Mouse (Mus musculus): Measurements from ENCODE around the gene Gm45618. TPM values are rescaled to one million over a fixed set of nuclear protein-coding genes. Genes with fewer than 3 reads are reported as not detected.

Gene Gm45618
- polyA plus RNA-seq, 1 experiment = not detected

DNA sequence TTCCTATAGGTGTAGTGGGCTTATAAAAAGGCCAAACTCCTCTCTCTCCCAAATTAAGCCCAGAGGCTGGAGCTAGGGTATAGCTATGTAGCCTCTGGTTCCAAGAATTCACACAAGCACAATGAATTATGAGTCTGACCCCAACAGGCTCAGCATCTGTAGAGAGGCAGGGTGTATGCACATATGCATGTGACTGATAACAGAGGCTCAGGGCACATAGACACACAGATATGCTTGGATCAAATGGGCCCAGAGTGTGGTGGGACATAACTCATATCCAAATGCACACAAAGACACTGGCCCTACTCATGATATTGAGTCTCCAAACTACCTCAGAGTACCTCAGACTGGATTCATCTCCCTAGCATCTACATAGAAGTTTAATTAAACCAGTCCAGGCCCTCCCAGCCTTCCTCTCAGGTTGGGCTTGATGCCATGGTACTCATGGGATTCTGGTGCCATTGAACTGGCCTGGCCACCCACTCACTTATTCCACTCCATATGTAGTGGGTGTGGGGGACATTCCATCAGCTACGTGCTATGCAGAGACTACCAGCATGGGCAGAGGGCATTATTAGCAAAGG is 33.4 kb downstream of the Gm45618 start:
- Histone ChIP-seq H3K4me1 (ENCODE audit: control insufficient read depth, insufficient read depth, insufficient read length) (no peaks in the 10 kb centered on the region), H3K36me3 (ENCODE audit: control insufficient read depth, insufficient read depth, low read length) (no peaks in the 10 kb centered on the region), H3K27ac (ENCODE audit: insufficient read depth, low read length) (peak overlapping the region; percentile 2; the same call in 1 of the 2 replicates), H3K4me3 (ENCODE audit: extremely low read depth, insufficient read depth, insufficient read length) (no peak overlapping the region), H3K27me3 (ENCODE audit: control insufficient read depth, insufficient read depth, low read length) (0 out of 2 replicates have a peak, but pooled peaks cover 3% of the 10 kb centered on the region)
- TF ChIP-seq CTCF (IDR thresholded peaks at IDR 0.05; ENCODE audit: extremely low read depth, insufficient read depth, insufficient read length, insufficient replicate concordance) (no peak), POLR2A (IDR thresholded peaks at IDR 0.05; ENCODE audit: low read depth, low read length) (no peak)
- DNase-seq (ENCODE audit: low read depth in 1 of 2, low spot score in 2 of 2) = no peak
- WGBS = 87% methylated on average over 1 of the region's 1 CpGs

DNA sequence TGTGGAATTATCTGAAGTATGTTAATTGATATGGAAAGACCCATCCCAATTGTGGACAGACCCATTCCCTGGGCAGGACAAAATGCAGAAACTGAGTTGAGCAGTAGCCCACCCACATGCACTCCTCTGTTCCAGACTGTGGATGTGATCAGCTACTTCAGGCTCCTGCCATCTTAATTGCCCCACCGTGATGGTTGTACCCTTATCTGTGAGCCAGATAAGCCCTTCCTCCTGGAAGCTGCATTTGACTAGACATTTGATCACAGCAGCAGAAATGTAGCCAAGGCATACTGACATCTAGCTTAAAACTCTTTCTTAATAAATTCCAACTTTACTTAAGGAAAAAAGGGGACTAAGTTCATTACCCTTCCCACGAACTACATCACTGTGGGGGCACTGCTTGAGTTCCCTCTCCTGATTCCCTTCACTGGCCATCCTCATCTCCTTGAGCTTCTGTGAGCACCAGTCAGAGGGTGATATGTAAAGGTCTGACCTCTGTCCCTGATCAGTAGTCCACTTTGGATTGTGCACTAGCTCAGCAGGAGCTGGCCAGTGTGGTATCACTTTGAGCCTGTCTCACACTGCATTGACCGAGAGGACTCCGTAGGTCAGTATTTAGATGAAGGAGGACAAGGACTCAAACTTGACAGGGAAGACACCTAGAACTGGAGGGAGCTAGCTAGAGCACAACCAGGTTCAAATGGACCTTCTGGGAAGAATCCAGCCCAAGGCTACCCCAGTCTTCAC is 34.2 kb downstream of the Gm45618 start:
- Histone ChIP-seq H3K4me1 (ENCODE audit: control insufficient read depth, insufficient read depth, insufficient read length) (no peaks in the 10 kb centered on the region), H3K4me3 (ENCODE audit: extremely low read depth, insufficient read depth, insufficient read length) (no peak overlapping the region), H3K36me3 (ENCODE audit: control insufficient read depth, insufficient read depth, low read length) (no peaks in the 10 kb centered on the region), H3K27me3 (ENCODE audit: control insufficient read depth, insufficient read depth, low read length) (0 out of 2 replicates have a peak, but pooled peaks cover 3% of the 10 kb centered on the region), H3K27ac (ENCODE audit: insufficient read depth, low read length) (no peak overlapping the region; the same call in 1 of the 2 replicates)
- no peak for DNase-seq (ENCODE audit: low read depth in 1 of 2, low spot score in 2 of 2)
- 83% methylated on average over 4 of the region's 4 CpGs for WGBS
- TF ChIP-seq CTCF (IDR thresholded peaks at IDR 0.05; ENCODE audit: extremely low read depth, insufficient read depth, insufficient read length, insufficient replicate concordance) (no peak), POLR2A (IDR thresholded peaks at IDR 0.05; ENCODE audit: low read depth, low read length) (no peak)

DNA sequence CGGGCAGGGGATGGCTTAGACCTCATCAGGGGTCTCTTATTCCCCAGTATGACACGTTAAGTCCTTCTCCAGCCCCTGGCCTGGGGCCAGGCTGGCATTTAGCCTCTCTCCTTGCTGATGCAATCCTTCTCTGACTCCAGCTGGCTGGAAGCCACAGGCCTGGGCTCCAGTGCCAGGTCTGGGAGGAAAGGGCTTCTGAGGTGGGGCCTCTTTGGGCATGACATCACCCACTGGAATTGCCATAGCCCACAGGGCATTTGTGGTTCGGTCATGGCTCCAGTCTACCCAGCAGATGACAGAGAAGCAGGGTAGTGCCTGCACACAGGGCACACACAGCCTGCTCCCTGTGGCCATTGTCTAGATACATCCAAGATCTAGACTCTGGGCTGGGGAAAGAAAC is 35.7 kb downstream of the Gm45618 start:
- TF ChIP-seq POLR2A (IDR thresholded peaks at IDR 0.05; ENCODE audit: low read depth, low read length) = no peak
- TF ChIP-seq CTCF (IDR thresholded peaks at IDR 0.05; ENCODE audit: extremely low read depth, insufficient read depth, insufficient read length, insufficient replicate concordance) = no peak
- H3K4me3 ChIP-seq (ENCODE audit: extremely low read depth, insufficient read depth, insufficient read length) = no peak overlapping the region
- peaks cover 4% of the 10 kb centered on the region; the same call in 1 of the 2 replicates for H3K27me3 ChIP-seq (ENCODE audit: control insufficient read depth, insufficient read depth, low read length)
- no peak overlapping the region for H3K27ac ChIP-seq (ENCODE audit: insufficient read depth, low read length)
- 74% methylated on average over 3 of the region's 3 CpGs for WGBS
- H3K36me3 ChIP-seq (ENCODE audit: control insufficient read depth, insufficient read depth, low read length) = no peaks in the 10 kb centered on the region
- no peaks in the 10 kb centered on the region for H3K4me1 ChIP-seq (ENCODE audit: control insufficient read depth, insufficient read depth, insufficient read length)
- no peak for DNase-seq (ENCODE audit: low read depth in 1 of 2, low spot score in 2 of 2)

DNA sequence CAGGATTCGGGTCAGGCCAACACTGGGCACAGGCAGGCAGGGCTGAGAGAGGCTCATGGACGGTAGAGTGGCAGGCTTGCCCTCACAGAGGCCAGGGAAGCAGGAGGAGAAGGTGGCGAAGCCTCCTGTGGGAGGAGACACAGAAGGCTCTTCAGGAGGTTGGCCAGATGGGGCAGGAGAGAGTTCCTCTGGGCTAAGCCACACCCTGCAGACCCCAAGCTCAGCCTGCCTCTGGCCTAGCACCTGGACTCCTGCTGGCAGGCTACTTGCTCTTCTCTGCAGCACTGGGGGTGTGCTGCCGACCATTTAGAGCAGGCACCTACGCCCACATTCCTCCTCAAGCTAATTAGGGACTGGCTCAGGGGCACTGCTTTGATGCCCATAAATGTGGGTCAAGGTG is 36.1 kb downstream of the Gm45618 start:
- Histone ChIP-seq H3K4me1 (ENCODE audit: control insufficient read depth, insufficient read depth, insufficient read length) (no peaks in the 10 kb centered on the region), H3K4me3 (ENCODE audit: extremely low read depth, insufficient read depth, insufficient read length) (no peak overlapping the region), H3K27ac (ENCODE audit: insufficient read depth, low read length) (no peak overlapping the region), H3K27me3 (ENCODE audit: control insufficient read depth, insufficient read depth, low read length) (peaks cover 4% of the 10 kb centered on the region; the same call in 1 of the 2 replicates), H3K36me3 (ENCODE audit: control insufficient read depth, insufficient read depth, low read length) (no peaks in the 10 kb centered on the region)
- DNase-seq (ENCODE audit: low read depth in 1 of 2, low spot score in 2 of 2) = no peak
- WGBS = 54% methylated on average over 5 of the region's 5 CpGs
- TF ChIP-seq POLR2A (IDR thresholded peaks at IDR 0.05; ENCODE audit: low read depth, low read length) = no peak
- TF ChIP-seq CTCF (IDR thresholded peaks at IDR 0.05; ENCODE audit: extremely low read depth, insufficient read depth, insufficient read length, insufficient replicate concordance) = no peak

DNA sequence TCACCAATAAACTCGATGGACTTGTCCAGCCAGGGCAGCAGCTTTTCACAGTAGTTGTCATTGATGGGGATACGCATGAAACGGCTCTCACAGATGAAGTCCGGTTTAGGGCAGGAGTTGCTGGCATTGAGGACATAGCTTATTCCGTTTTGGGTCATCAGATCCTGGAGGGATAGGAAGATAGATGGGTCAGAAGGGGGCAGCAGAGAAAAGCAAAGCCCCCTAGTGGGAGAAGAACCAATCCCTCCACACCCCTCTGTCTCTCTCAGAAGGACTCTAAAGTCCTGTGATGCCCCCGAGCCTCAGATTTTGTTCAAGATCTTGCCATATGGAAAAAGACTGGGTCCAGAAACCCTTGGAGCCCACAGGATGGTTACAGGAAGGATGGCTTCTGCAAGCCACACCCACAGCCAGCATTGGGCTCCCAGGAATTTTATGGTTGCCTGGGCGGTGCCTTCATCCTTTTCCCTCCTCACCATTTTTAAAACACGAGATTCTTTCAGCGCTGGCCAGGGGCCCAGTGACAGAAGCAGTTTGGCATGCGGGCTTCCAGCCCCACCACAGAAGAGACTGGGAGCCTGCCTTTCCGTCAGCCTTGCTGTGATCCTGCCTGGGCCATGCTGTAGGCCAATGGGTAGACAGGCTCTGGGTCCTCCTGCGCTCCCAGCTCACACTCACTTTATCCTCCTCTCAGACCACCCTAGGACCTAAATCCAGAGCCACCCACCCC is 36.8 kb downstream of the Gm45618 start:
- H3K4me3 ChIP-seq (ENCODE audit: extremely low read depth, insufficient read depth, insufficient read length) = no peak overlapping the region
- no peaks in the 10 kb centered on the region for H3K4me1 ChIP-seq (ENCODE audit: control insufficient read depth, insufficient read depth, insufficient read length)
- H3K27ac ChIP-seq (ENCODE audit: insufficient read depth, low read length) = no peak overlapping the region
- WGBS = 41% methylated on average over 12 of the region's 12 CpGs
- H3K36me3 ChIP-seq (ENCODE audit: control insufficient read depth, insufficient read depth, low read length) = no peaks in the 10 kb centered on the region
- peaks cover 2% of the 10 kb centered on the region; the same call in 1 of the 2 replicates for H3K27me3 ChIP-seq (ENCODE audit: control insufficient read depth, insufficient read depth, low read length)
- no peak for DNase-seq (ENCODE audit: low read depth in 1 of 2, low spot score in 2 of 2)
- TF ChIP-seq CTCF (IDR thresholded peaks at IDR 0.05; ENCODE audit: extremely low read depth, insufficient read depth, insufficient read length, insufficient replicate concordance) (no peak), POLR2A (IDR thresholded peaks at IDR 0.05; ENCODE audit: low read depth, low read length) (no peak)

DNA sequence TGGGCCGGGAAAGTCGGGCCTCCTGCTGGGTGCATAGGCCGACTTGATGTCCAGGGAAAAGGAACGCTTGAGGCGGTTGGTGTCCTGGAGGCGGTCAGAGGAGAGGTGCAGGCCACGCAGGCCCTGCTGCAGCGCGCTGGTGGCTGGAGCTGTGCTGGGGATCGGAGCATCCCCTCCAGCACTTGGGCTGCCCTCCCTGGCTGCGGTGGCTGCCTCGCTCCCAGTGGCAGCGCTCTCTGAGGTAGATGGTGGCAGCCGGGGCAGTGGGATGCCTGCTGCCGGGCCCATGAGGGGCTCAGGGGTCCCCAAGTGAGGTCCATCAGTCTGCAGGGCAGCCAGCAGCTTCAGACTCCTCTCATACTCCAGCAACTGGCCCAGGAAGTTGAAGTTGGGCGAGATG is 37.9 kb downstream of the Gm45618 start:
- Histone ChIP-seq H3K4me1 (ENCODE audit: control insufficient read depth, insufficient read depth, insufficient read length) (no peaks in the 10 kb centered on the region), H3K4me3 (ENCODE audit: extremely low read depth, insufficient read depth, insufficient read length) (no peak overlapping the region), H3K27ac (ENCODE audit: insufficient read depth, low read length) (no peak overlapping the region), H3K36me3 (ENCODE audit: control insufficient read depth, insufficient read depth, low read length) (no peaks in the 10 kb centered on the region), H3K27me3 (ENCODE audit: control insufficient read depth, insufficient read depth, low read length) (peaks cover 2% of the 10 kb centered on the region; the same call in 1 of the 2 replicates)
- 58% methylated on average over 16 of the region's 16 CpGs for WGBS
- TF ChIP-seq CTCF (IDR thresholded peaks at IDR 0.05; ENCODE audit: extremely low read depth, insufficient read depth, insufficient read length, insufficient replicate concordance) (no peak), POLR2A (IDR thresholded peaks at IDR 0.05; ENCODE audit: low read depth, low read length) (no peak)
- no peak for DNase-seq (ENCODE audit: low read depth in 1 of 2, low spot score in 2 of 2)
